Mouse (Mus musculus) erythroblast, embryonic 14.5 days (primary cell): Measurements from ENCODE around the gene Mfsd9.

Experiments used
- GATA1 ChIP-seq: IDR thresholded peaks from 2 replicates; pipeline ENCODE4 v1.6.1; 2012; ENCODE audit warnings: low read length, inconsistent platforms, mixed read lengths
- TAL1 ChIP-seq: IDR thresholded peaks from 3 replicates; pipeline ENCODE4 v1.6.1; 2012; ENCODE audit warnings: low read length, inconsistent platforms, mixed read lengths

DNA sequence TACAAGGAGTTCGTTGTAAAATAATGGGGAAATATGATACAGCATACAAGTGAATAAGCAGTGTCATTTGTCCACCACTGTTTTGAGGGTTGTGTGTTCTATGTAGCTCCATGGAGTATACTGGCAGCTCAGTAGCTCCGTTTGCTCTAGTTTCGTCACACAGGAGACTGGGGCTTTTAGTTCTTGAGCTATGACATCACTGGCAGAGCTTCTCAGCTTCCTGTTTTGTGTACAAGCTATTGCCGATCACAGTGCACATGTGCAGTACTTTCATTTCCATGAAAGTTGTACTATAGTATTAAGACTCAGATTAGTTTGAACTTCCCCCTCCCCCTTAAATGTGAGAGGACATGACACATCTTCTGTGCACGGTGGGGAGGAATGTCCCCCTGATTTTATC lies 44.4 kb downstream of the Mfsd9 start:
- TF ChIP-seq GATA1, result no peak
- no peak for TF ChIP-seq TAL1
